Mouse (Mus musculus) bone marrow, adult 2 months (tissue): ENCODE measurements around the gene Cckbr. TPM values are rescaled to one million over a fixed set of nuclear protein-coding genes. Genes with fewer than 3 reads are reported as not detected.
"Not testable (repeated sequence)": the region's sequence is repeated elsewhere in the genome, so short reads cannot be mapped to it uniquely, and the experiment has no call there.

Experiments
- H3K27ac ChIP-seq: fragments of 200-500 bp; 2 replicates; pipeline ENCODE4 v1.5.1; 2012; ENCODE audit warnings: low read depth, mild to moderate bottlenecking, control low read depth, inconsistent platforms, low read length; ENCODE audit not compliant: control insufficient read depth, poor library complexity, insufficient read depth
- H3K4me1 ChIP-seq: fragments of 200-500 bp; 2 replicates; pipeline ENCODE4 v1.6.1; 2011; ENCODE audit warnings: low read length; ENCODE audit not compliant: control insufficient read depth, insufficient read depth
- H3K4me3 ChIP-seq: fragments of 200-500 bp; replicated peaks from 2 replicates; pipeline ENCODE3; 2011; ENCODE audit warnings: mild to moderate bottlenecking, low read depth, low read length, control low read depth; ENCODE audit not compliant: control insufficient read depth
- CTCF ChIP-seq: fragments of 200-500 bp; IDR thresholded peaks from 2 replicates; pipeline ENCODE4 v1.5.1; 2011; ENCODE audit warnings: low read length, control low read depth; ENCODE audit not compliant: control insufficient read depth, insufficient read depth
- POLR2A ChIP-seq: fragments of 200-500 bp; IDR thresholded peaks from 2 replicates; pipeline ENCODE4 v1.6.1; 2011; ENCODE audit warnings: low read depth, mild to moderate bottlenecking, control low read depth, low read length, borderline replicate concordance; ENCODE audit not compliant: control insufficient read depth
- WGBS: fragments of 180-500 bp; shearing (Covaris S2); methylation state at CpG from one replicate; pipeline ENCODE4 v1.1.7; 2018; 5-methylcytosine and 5-hydroxymethylcytosine counted together
- polyA plus RNA-seq: library from polyadenylated mRNA; stranded (reverse); fragments of >200 nt; gene quantifications from 2 replicates; pipeline ENCODE4 v1.2.4, GENCODE M21; 2011; ENCODE audit warnings: low replicate concordance; ENCODE audit not compliant: missing spikeins, insufficient read depth, insufficient read length

Cckbr gene
- polyA plus RNA-seq, 1 experiment = not detected

DNA sequence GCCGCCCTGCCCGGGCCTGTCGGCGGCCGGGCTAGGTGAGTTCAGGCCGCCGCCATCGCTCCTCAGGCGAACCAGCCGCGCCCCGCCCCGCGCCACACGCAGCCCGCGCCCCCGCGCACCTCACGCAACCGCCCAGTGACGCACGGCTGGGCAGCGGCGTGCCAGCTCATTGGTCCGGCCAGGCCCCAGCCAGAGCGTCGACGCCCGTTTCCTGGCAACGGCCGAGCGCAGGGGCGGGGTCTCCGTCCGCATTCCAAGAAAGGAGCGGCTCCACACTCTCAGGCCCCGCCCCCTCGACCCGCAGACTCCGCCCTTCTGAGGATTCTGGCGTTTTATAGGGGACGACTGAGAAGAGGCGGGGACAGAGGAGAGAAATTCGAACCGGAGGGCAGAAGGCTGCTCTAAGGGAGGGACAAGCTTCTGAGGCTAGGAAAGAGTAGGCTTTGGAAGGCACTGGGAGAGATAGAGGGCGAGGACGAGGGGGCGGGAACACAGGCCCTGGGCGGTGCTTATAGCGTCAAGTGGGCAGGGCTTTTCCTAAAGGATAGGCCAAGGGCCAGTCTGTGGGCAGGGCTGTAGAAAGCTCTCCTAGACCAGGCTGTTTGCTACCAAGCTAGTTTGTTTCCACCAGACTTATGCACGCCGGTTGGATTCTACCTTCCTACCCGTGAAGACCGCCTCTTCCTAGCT is 25.5 kb upstream of the Cckbr start, which contains the start of gene Fam160a2:
TSS of gene Fam160a2 (minus strand) at position 120 of the 690 bp plus-strand sequence.
- Histone ChIP-seq H3K4me3 (peak within 1 kb of the TSS; percentile 84), H3K27ac (peak within 1 kb of the TSS; percentile 92), H3K4me1 (no peaks in the 10 kb centered on the region; the same call in 1 of the 2 replicates)
- TF ChIP-seq CTCF = no peak
- TF ChIP-seq POLR2A = peak; percentile 30; the same call in 1 of the 2 replicates
- under 1% methylated on average over 54 of the region's 55 CpGs for WGBS

DNA sequence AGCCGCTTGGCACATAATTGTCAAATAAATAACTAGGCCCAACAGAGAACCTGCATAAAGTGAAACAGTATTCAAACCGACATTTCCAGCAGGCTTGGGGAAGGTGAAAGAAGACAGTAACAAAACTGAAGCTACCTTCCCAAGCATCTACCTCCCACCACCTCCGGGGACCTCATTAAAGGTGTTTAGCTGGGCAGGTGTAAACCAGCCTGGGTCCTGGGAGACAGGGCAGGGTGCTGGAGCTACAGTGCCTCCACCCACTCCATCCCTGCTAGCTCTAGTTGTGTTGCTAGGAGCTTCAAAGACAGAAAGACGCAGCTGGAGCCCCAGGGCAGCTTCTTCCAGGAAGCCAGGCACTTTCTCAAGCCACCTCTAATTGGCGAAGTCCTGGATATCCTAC is 21.3 kb upstream of the Cckbr start, which contains the start of gene Cnga4:
TSS of gene Cnga4 (plus strand) at position 301 of the 400 bp plus-strand sequence.
- 75% methylated on average over 5 of the region's 5 CpGs for WGBS
- Histone ChIP-seq H3K4me3 (no peak within 1 kb of the TSS), H3K4me1 (peaks cover 9% of the 10 kb centered on the region), H3K27ac (no peak within 1 kb of the TSS)
- no peak for TF ChIP-seq CTCF
- no peak for TF ChIP-seq POLR2A

DNA sequence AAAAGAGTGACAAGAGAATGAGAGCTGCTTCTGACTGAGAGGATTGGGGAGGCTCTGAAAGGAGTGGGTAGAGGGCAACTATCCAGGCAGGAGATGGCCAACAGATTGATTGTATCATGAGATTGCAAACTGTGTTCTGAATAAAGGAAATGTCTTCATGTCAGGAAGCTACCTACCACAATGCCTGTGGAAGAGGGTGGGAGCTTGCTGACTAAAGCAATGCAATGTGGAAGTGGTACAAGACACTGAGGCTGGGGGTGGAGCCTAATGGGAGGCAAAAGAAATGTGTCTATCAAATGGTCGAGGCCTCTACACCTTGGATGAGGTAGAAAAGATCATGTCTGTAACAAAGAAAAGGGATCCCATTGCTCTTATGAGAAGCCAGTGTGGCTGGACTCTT is 19.2 kb upstream of the Cckbr start:
- Histone ChIP-seq H3K27ac (no peak overlapping the region; the same call in 1 of the 2 replicates), H3K4me1 (peaks cover 9% of the 10 kb centered on the region), H3K4me3 (no peak overlapping the region)
- TF ChIP-seq POLR2A (no peak), CTCF (no peak)
- WGBS = 21% methylated on average over 1 of the region's 1 CpGs

DNA sequence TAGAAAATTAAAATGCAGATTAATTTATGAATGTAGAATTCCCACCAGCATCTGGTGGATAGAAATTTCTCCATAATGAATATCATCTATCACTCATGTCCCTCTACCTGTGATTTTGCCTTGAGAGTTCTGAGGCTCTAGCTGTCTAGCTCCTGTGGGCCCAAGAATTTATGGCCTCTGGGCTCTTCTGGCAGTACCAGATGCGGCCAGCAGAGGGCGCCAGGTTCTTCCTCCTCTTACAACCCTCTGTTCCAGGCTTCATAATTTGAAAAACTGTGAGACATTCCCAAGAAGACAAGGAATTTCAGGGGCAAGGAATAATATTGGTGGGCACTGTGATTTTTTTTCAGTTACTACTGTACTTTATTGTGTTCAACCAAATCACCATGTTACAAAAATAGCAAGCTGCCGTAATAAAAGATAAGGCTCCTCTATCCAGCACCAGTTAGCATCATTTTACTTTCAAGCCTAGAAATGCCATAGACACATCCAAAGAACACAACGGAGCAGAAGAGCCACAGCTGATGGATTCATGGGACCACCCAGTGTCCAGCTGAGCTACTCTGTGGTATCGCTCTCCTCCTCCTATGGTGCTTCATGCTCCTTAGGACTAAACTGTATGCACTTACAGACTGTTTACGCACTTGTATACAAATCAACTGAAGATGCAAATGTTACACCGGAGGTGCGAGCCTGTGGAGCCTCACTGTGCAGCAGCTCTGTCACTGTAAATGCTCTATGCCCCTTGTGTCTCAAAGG is 13.5 kb upstream of the Cckbr start:
- TF ChIP-seq CTCF = peak; percentile 82
- WGBS = 56% methylated on average over 8 of the region's 8 CpGs
- H3K4me1 ChIP-seq, H3K4me3 ChIP-seq, H3K27ac ChIP-seq: not testable (repeated sequence)

DNA sequence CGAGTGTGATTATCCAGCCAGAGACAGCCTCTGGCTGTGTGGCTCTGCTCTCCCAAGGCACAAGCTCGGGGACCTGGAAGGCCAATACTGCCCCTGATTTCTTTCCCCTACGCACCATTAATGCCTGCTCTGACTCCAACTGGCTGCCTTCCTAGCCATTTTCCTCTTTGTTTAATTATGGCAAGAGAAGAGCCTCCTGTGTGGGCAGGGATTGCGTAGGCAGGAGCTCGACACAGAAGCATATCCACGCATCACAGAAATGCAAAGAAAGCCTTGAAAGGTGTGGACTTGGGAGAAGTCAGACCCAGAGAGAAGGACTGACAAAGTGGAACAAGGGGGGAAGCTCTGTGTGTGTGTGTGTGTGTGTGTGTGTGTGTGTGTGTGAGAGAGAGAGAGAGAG is 11.1 kb upstream of the Cckbr start:
- no peak overlapping the region for H3K4me3 ChIP-seq
- H3K4me1 ChIP-seq = no peaks in the 10 kb centered on the region
- no peak for TF ChIP-seq CTCF
- no peak for TF ChIP-seq POLR2A
- H3K27ac ChIP-seq = no peak overlapping the region
- 61% methylated on average over 6 of the region's 6 CpGs for WGBS

DNA sequence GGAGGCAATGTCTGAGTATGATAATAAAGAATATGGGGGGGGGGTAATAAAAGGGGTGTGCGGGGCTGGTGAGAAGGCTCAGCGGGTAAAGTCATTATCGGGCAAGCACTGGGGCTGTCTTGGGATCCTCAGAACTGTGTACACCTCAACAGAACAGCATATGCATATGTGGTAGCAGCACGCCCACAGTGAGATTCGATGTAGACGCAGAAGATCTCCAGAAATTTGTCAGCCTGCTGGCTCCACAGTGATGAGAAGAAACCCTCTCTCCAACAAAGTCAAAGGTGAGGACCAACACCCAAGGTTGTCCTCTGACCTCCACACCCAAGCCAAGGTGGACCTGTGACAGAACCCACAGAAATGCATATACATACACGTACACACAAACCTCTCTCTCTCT is 9.0 kb upstream of the Cckbr start:
- H3K27ac ChIP-seq = no peak overlapping the region
- no peaks in the 10 kb centered on the region for H3K4me1 ChIP-seq
- TF ChIP-seq CTCF = no peak
- no peak for TF ChIP-seq POLR2A
- 87% methylated on average over 7 of the region's 7 CpGs for WGBS
- H3K4me3 ChIP-seq = no peak overlapping the region

DNA sequence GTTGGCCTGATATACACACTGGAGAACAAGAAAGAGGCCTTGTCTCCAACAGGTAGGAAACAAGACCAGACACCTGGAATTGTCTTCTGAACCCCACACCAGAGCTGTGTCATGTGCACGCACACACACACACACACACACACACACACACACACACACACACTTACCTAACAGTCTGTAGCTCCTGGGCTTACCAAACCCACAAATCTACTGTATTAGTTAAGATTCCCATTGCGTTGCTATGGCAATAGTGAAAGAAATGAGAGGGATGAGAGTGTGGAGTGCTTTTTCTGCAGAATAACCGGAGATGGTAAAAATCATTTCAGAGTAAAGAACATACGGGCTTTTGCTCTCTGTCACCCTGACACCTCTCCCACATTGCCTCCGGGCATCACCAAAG is 7.4 kb upstream of the Cckbr start:
- Histone ChIP-seq H3K27ac (no peak overlapping the region), H3K4me1 (no peaks in the 10 kb centered on the region), H3K4me3 (no peak overlapping the region)
- no peak for TF ChIP-seq POLR2A
- no peak for TF ChIP-seq CTCF
- 85% methylated on average over 5 of the region's 5 CpGs for WGBS

DNA sequence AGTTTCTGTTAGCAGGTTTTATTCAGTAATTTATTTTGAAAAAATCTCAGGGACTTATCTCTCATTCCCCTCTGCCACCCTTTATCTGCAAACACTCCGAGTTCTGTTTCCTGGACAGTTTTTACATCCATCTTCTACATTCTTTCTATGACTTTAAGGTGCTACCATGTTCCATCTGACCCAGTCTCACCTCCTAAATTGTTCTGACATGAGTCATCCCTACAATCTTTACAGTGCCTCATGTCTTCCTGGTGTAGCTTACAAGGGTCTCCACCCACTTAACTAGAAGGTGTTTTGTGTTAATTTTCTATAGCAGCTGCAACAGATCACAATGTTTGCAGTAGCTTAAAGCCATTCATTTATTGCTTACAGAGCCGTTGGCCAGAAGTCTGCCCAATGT is 4.6 kb upstream of the Cckbr start:
- WGBS = 35% methylated on average over 2 of the region's 2 CpGs
- Histone ChIP-seq H3K27ac (no peak overlapping the region), H3K4me1 (no peaks in the 10 kb centered on the region), H3K4me3 (no peak overlapping the region)
- TF ChIP-seq POLR2A = no peak
- TF ChIP-seq CTCF = no peak

DNA sequence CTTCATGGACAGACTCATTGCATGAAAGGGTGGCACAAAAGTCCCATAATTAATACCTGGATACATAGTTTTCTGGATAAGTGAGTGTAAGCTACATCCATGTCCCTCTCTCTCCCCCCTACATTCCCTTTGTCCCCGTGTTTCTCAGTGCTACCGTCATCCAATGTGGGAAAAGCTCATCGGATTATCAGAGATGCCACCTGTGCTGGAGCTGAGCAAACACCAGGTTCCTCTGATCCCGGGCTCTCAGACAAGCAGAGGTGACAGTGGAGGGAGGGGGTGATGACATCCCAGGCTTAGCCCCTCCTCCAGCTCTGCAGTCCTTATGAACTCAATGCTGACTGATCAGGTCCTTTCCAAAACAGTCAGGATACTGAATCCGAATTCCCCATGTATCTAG is 1.2 kb upstream of the Cckbr start:
- TF ChIP-seq POLR2A (no peak), CTCF (no peak)
- Histone ChIP-seq H3K4me1 (no peaks in the 10 kb centered on the region), H3K27ac (no peak overlapping the region), H3K4me3 (no peak overlapping the region)
- 25% methylated on average over 5 of the region's 5 CpGs for WGBS
